Mouse (Mus musculus): ENCODE results near the gene Mynn. TPM values are rescaled to one million over a fixed set of nuclear protein-coding genes. Genes with fewer than 3 reads are reported as not detected.

Mynn gene
- polyA plus RNA-seq, 1 experiment from 2014 or later = 31.5 TPM

- Histone ChIP-seq H3K4me2 (peak within 1 kb of the TSS; percentile 71), H3K27ac (no peak within 1 kb of the TSS), H3K4me1 (peaks cover 15% of the 10 kb centered on the region), H3K4me3 (peak within 1 kb of the TSS; percentile 38), H3K36me3 (no peaks in the 10 kb centered on the region), H3K27me3 (peaks cover 18% of the 10 kb centered on the region), H3K9ac (no peak within 1 kb of the TSS), H3K9me3 (no peaks in the 10 kb centered on the region)
- ATAC-seq (ENCODE audit: insufficient number of reproducible peaks, low FRiP score, low TSS enrichment, low read depth) = no peak; the same call in 1 of the 2 replicates
- WGBS = 2% methylated on average over 25 of the region's 25 CpGs
Measured at GRCm38 (mm10) chr3:30647440-30648090, 45.7 kb downstream of the Mynn start, which contains the start of gene Lrrc34. Gene Lrrc34 (minus strand): TSS chr3:30647869.

- Histone ChIP-seq H3K9ac (no peak overlapping the region), H3K27ac (no peak overlapping the region), H3K4me2 (no peak overlapping the region), H3K4me3 (no peak overlapping the region), H3K4me1 (peaks cover 15% of the 10 kb centered on the region), H3K36me3 (no peaks in the 10 kb centered on the region), H3K27me3 (peaks cover 18% of the 10 kb centered on the region), H3K9me3 (no peaks in the 10 kb centered on the region)
- WGBS = 94% methylated on average over 2 of the region's 2 CpGs
- no peak for ATAC-seq (ENCODE audit: insufficient number of reproducible peaks, low FRiP score, low TSS enrichment, low read depth)
Measured at GRCm38 (mm10) chr3:30648466-30648865, 46.6 kb downstream of the Mynn start.

GRCm38 (mm10) chr3:30650062-30650841 is 48.4 kb downstream of the Mynn start:
- Histone ChIP-seq H3K4me1 (peaks cover 15% of the 10 kb centered on the region), H3K9me3 (no peaks in the 10 kb centered on the region), H3K4me3 (peak overlapping the region; percentile 39), H3K27ac (no peak overlapping the region), H3K36me3 (no peaks in the 10 kb centered on the region), H3K4me2 (peak overlapping the region; percentile 72), H3K27me3 (peaks cover 18% of the 10 kb centered on the region), H3K9ac (no peak overlapping the region)
- WGBS = under 1% methylated on average over 41 of the region's 41 CpGs
- ATAC-seq (ENCODE audit: insufficient number of reproducible peaks, low FRiP score, low TSS enrichment, low read depth) = no peak

- Histone ChIP-seq H3K27ac (no peak overlapping the region), H3K4me1 (no peaks in the 10 kb centered on the region), H3K9me3 (no peaks in the 10 kb centered on the region), H3K4me3 (no peak overlapping the region), H3K4me2 (no peak overlapping the region), H3K36me3 (no peaks in the 10 kb centered on the region), H3K9ac (no peak overlapping the region), H3K27me3 (peaks cover under 1% of the 10 kb centered on the region; the same call in 1 of the 2 replicates)
- 75% methylated on average over 5 of the region's 5 CpGs for WGBS
- no peak for ATAC-seq (ENCODE audit: insufficient number of reproducible peaks, low FRiP score, low TSS enrichment, low read depth)
Measured at GRCm38 (mm10) chr3:30655937-30656336, 54.1 kb downstream of the Mynn start.

- Histone ChIP-seq H3K9ac (no peak overlapping the region), H3K27me3 (no peaks in the 10 kb centered on the region), H3K4me2 (no peak overlapping the region), H3K4me1 (no peaks in the 10 kb centered on the region), H3K4me3 (no peak overlapping the region), H3K36me3 (no peaks in the 10 kb centered on the region), H3K9me3 (no peaks in the 10 kb centered on the region), H3K27ac (no peak overlapping the region)
- no peak for ATAC-seq (ENCODE audit: insufficient number of reproducible peaks, low FRiP score, low TSS enrichment, low read depth)
- WGBS = 83% methylated on average over 9 of the region's 9 CpGs
Measured at GRCm38 (mm10) chr3:30658486-30658885, 56.6 kb downstream of the Mynn start.

Other genes with a start within 250 kb of the Mynn start
- gene Mecom, start 54.1 kb upstream of the Mynn start, polyA plus RNA-seq (2015; fragmentation: Nextera tagmentation; extraction: Ambion mirVana) = 37.7 and 38.4 TPM in 2 replicates
- not detected in 2 replicates for gene Actrt3, start 2.1 kb upstream of the Mynn start, polyA plus RNA-seq (2015; fragmentation: Nextera tagmentation; extraction: Ambion mirVana)
- not detected in 2 replicates for gene Lrriq4, start 42.4 kb downstream of the Mynn start, polyA plus RNA-seq (2015; fragmentation: Nextera tagmentation; extraction: Ambion mirVana)
- gene Lrrc34, start 45.8 kb downstream of the Mynn start, polyA plus RNA-seq (2015; fragmentation: Nextera tagmentation; extraction: Ambion mirVana) = 0.42 and 0.89 TPM in 2 replicates
- gene Lrrc31, start 97.8 kb downstream of the Mynn start, polyA plus RNA-seq (2015; fragmentation: Nextera tagmentation; extraction: Ambion mirVana) = 0.10 and 0.30 TPM in 2 replicates
- 0.05 TPM in 1 of 2 replicates, not detected in the other for gene Samd7, start 144.2 kb downstream of the Mynn start, polyA plus RNA-seq (2015; fragmentation: Nextera tagmentation; extraction: Ambion mirVana)
- 86.5 and 102 TPM in 2 replicates for gene Sec62, start 190.8 kb downstream of the Mynn start, polyA plus RNA-seq (2015; fragmentation: Nextera tagmentation; extraction: Ambion mirVana)